35 mouse cellular contexts compared by ENCODE assay signal in genomic region chr2:160028459-160028858, GRCm38 (mm10).
"Had no signal": no experiment of that assay in that cellular context is flagged by ENCODE, and none has a peak within 500 bp of the region (broad histone marks: within the 10 kb centered on the region; RNA-seq: fewer than 3 reads in every experiment).

No protein-coding gene starts in this region.

- H3K36me3 ChIP-seq: heart, embryonic 10.5 days; heart, embryonic 12.5 days; heart, embryonic 13.5 days; heart, embryonic 15.5 days; hindbrain, embryonic 10.5 days; hindbrain, embryonic 12.5 days; hindbrain, embryonic 13.5 days; hindbrain, embryonic 15.5 days; intestine, embryonic 15.5 days; kidney, embryonic 15.5 days had no signal

- H3K4me3 ChIP-seq: heart, embryonic 10.5 days; heart, embryonic 12.5 days; heart, embryonic 13.5 days; heart, embryonic 15.5 days; hindbrain, embryonic 10.5 days; hindbrain, embryonic 12.5 days; hindbrain, embryonic 13.5 days; hindbrain, embryonic 15.5 days; intestine, embryonic 15.5 days; kidney, embryonic 15.5 days; layer of hippocampus, adult 2 months; left cerebral cortex, adult 2 months had no signal

- H3K9ac ChIP-seq: heart, embryonic 12.5 days; heart, embryonic 13.5 days; heart, embryonic 15.5 days; hindbrain, embryonic 12.5 days; hindbrain, embryonic 13.5 days; hindbrain, embryonic 14.5 days; hindbrain, embryonic 15.5 days; intestine, embryonic 15.5 days; kidney, embryonic 15.5 days had no signal

- DNase-seq: heart, postnatal 14 days; heart, postnatal 36 days; heart, postnatal 4 days; kidney, adult 11 months; kidney, adult 18-20 months; kidney, adult 2 months; kidney, adult 8-10 months; kidney, adult 9 months; kidney, postnatal 10 days; kidney, postnatal 14 days; kidney, postnatal 25 days; kidney, postnatal 36 days; kidney, postnatal 4 days; layer of hippocampus, adult 9-11 months; layer of hippocampus, postnatal 36 days had no signal

- H3K4me2 ChIP-seq: heart, embryonic 11.5 days; heart, embryonic 12.5 days; heart, embryonic 13.5 days; heart, embryonic 15.5 days; hindbrain, embryonic 12.5 days; hindbrain, embryonic 13.5 days; hindbrain, embryonic 14.5 days; hindbrain, embryonic 15.5 days; intestine, embryonic 15.5 days; kidney, embryonic 15.5 days had no signal

- H3K9me3 ChIP-seq: heart, embryonic 10.5 days; heart, embryonic 12.5 days; heart, embryonic 13.5 days; heart, embryonic 15.5 days; hindbrain, embryonic 10.5 days; hindbrain, embryonic 12.5 days; hindbrain, embryonic 13.5 days; hindbrain, embryonic 15.5 days; intestine, embryonic 15.5 days; kidney, embryonic 15.5 days had no signal

- H3K4me1 ChIP-seq: heart, embryonic 15.5 days; hindbrain, embryonic 10.5 days; hindbrain, embryonic 12.5 days; hindbrain, embryonic 13.5 days; hindbrain, embryonic 15.5 days; intestine, embryonic 15.5 days; kidney, embryonic 15.5 days had no signal

- ATAC-seq: hindbrain, embryonic 16.5 days; hindbrain, postnatal 0 days; inflammation-experienced regulatory T-cells, adult 6 months; intestine, embryonic 15.5 days; intestine, embryonic 16.5 days; intestine, postnatal 0 days had no signal

- H3K27ac ChIP-seq: heart, embryonic 10.5 days; heart, embryonic 13.5 days; heart, embryonic 15.5 days; hindbrain, embryonic 10.5 days; hindbrain, embryonic 12.5 days; hindbrain, embryonic 13.5 days; hindbrain, embryonic 14.5 days; hindbrain, embryonic 15.5 days; hindbrain, postnatal 0 days; intestine, embryonic 15.5 days; kidney, embryonic 15.5 days; kidney, postnatal 0 days; layer of hippocampus, adult 2 months; left cerebral cortex, adult 2 months had no signal

- H3K27me3 ChIP-seq: heart, embryonic 12.5 days; heart, embryonic 13.5 days; heart, embryonic 15.5 days; hindbrain, embryonic 12.5 days; hindbrain, embryonic 13.5 days; hindbrain, embryonic 15.5 days; intestine, embryonic 15.5 days; kidney, embryonic 15.5 days had no signal
